Mouse (Mus musculus) right cerebral cortex, adult 2 months (tissue): ENCODE data around the gene Zswim4.
"Not testable (repeated sequence)": the region's sequence is repeated elsewhere in the genome, so short reads cannot be mapped to it uniquely, and the experiment has no call there.

Experiments used
- DNase-seq, 2 experiments: peaks; one replicate each; pipeline ENCODE4 v3.0.0; 2021 to 2022; ENCODE audit warnings: low spot score in 2 of 2

Gene Zswim4

DNA sequence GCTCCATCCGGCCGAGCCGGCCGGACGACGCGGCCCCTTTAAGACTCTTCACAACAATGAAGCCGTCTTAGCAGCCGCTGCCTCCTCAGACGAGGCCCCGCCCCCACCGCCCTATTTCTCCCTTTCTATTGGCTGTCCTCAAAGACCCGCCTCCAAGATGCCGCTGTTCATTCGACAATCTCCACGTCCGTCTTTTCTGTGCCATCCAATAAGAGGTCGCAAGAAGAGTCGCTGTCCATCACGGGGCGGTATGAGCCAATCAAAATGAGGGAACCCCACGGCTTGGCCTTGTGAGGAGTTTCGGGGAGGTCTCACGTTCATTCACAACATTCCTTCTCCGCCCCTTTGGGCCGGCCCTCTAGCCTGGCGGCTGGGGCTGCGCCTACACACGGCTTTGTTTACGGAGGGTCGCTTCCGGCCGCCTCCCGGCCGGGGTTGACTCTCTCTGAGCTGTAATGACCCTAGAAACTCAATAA, at the start of gene Zswim4:
Gene Zswim4 (minus strand): TSS at position 58 of the 476 bp plus-strand sequence.
- peak; percentile 99 for DNase-seq

- DNase-seq = not testable (repeated sequence)
These were observed 48.8 kb upstream of the Zswim4 start for GRCm38 (mm10) chr8:84285665-84286064.

DNA sequence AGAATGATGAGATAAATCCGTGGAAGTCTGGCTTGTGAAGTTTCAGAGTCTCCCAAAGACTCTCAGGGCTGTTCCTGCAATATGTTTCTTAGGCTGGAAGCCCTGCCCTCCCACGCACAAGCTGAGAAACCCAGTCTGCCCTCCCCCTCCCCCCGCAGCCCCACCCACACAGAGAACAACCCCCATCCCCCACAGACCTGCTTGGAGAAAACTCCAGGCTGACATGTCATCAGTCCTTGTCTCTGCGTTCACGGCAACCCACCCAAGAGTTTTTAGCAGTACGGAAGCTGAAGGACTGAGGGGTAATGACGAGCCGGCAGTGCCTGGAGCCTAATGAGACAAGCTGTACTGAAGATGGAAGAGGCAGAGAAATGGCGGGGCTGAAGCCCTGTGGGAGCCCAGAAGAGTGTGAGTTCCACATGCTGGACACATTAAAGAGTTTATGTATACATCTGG, 47.8 kb upstream of the Zswim4 start:
- peak; percentile 24 to 42 for DNase-seq

DNA sequence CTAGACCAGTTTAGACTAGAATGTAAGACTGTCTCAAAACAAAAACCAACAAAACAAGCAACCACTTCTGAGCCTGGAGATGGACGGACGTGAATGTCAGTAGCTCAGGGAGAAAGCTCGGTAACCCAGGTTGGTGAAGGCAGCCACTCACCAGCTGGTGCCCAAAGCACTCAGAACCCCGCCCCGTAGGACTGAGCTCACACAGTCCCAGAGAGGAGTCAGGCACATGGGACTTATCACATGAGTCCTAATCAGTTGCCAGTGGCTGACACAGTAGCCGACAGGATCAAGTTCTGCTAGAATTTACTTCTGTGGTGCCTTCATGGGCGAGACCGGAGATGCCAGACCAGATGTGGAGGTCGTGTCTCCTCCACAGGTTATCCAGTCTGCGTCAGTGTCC, 43.9 kb upstream of the Zswim4 start:
- no peak for DNase-seq

DNA sequence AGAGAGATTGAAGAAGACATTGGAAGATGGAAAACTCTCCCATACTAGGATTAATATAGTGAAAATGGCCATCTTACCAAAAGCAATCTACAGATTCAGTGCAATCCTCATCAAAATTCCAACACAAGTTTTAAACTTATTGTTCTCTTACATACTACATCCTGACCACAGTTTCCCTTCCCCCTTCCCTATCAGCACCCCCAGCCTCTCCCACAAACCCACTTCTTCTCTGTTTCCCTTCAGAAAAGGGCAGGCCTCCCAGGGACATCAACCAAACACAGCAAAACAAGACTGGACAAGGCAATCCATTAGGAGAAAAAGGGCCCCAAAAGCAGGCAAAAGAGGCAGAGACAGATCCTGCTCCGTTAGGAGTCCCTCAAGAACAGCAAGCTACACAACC, 39.6 kb upstream of the Zswim4 start:
- DNase-seq = no peak

- no peak for DNase-seq
These were observed 37.1 kb upstream of the Zswim4 start for GRCm38 (mm10) chr8:84273968-84274367.

DNA sequence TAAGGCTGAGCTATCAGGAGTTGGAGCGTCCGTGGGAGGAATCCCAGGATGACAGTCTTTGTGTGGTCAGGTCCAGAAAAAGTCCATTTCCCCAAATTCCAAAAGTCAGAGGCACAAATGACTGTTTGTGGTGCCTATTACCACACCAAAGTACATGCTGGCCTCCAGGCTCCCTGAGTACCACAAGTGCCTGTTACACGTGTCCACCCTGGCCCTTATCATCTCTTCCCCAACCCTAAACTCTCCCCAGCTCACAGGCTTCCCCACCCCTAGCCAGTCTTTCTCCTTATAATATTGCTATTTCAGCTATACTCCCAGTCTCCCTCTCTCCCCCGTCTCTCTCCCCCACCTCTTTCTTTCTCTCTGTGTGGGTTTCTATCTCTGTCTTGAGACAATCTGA, 35.4 kb upstream of the Zswim4 start:
- DNase-seq = no peak

DNA sequence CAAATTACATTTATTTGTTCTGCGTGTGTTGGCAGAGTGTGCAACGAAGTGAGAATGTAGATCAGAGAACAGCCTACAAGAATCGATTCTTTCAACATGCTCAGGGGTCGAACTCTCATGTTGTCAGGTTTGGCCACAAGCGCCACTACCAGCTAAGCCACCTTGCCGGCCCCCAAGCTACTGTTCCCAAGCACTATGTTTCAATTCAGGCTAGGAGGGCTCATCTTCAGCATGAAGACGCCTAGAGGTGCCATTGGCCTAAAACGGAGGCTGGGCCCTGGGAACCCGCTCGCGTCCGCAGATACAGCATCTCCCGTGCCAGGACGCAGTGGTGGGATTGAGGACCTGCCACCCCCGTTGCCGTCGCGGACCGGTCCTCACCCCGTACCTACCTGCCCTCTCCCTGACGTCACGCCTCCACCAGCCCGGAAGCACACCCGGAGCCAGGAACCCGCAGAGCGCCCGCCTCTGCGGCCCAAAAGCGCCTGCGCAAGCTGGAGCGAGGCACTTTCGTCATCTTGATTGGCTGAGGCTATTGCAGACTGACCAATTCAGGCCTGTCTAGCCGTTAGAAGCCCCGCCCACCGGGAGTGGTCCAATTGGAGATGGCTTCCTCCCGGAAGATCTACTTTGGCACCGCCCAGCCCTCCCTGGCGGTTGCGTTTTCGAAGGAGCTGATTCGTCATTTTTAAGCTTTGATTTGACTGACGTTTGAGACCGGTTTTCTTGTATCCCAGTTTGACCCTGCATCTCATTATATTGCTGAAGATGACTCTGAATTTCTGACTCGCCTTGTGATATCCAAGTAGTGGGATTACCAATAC, 33.3 kb upstream of the Zswim4 start, which contains the start of gene Ccdc130:
Gene Ccdc130 (minus strand): TSS at position 431 of the 824 bp plus-strand sequence.
- peak; percentile 100 for DNase-seq

DNA sequence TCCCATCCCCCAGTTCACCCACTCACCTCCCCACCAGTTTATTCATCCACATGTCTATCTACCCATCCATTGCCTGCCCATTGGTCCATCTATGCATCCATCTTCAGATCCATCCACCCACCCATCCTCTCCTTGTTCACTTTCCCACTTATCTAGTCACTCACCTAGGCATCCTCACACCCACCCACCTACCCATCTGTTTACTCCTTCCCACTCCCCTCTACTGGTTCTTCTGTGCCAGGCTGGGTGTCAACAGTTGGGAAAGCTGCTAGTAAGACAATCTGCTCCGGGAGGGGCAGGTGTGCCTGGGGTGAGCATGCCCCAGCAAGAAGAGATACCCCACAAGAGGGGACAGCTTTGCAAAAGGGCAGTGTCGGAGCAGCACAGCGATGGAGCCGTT, 24.2 kb upstream of the Zswim4 start:
- DNase-seq = peak; percentile 39 to 51

DNA sequence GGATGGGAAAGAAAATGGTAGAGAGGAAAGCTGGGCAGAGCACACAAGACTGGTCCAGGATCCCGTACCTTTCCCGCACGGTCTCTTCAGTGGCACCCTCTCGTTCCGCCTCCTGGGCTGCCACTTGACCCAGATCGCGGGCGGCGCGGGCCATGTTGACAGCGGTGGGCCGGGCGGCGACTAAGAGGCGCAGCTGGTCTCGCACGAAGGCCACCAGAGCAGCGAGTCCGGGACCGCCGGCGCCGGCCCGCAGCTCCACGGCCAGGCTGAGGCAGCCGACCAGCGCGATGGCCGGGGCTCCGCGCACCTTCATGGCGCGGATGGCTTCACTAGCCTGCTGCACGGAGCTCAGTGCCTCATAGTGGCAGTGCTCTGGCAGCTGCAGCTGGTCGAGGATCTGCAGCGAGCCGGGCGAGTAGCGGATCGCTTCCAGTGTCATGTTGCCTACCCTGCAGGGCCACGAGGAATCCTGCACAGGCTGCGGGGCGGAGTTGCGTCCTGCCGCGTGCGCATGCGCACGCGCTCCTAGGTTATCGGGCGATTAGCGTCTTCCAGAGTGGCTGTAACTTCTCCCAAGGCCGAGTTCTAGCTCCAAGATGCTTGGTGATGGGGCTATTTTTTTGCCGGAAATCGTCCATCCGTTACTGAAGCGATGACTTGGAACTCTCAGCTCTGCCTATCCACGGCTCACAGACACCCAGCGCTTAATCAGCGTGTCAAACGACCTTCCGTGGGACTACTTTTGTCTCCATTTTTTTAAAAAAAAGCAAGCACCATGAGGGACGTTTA, 20.2 kb upstream of the Zswim4 start, which contains the start of gene Mri1:
Gene Mri1 (minus strand): TSS at position 505 of the 789 bp plus-strand sequence.
- DNase-seq = peak; percentile 76 to 83

GRCm38 (mm10) chr8:84256458-84256821, 19.6 kb upstream of the Zswim4 start:
- peak in 1 of 2 experiments; percentile 54 for DNase-seq

- DNase-seq = no peak
These were observed 19.0 kb upstream of the Zswim4 start for GRCm38 (mm10) chr8:84255858-84256257.

- peak; percentile 85 to 90 for DNase-seq
These were observed 12.7 kb upstream of the Zswim4 start, which contains the start of gene D8Ertd738e for GRCm38 (mm10) chr8:84249257-84250170. TSS of gene D8Ertd738e (minus strand) at chr8:84249719.

- no peak for DNase-seq
These were observed 5.0 kb upstream of the Zswim4 start for GRCm38 (mm10) chr8:84241821-84242220.

- DNase-seq = no peak
These were observed 4.3 kb upstream of the Zswim4 start for GRCm38 (mm10) chr8:84241167-84241566.

DNA sequence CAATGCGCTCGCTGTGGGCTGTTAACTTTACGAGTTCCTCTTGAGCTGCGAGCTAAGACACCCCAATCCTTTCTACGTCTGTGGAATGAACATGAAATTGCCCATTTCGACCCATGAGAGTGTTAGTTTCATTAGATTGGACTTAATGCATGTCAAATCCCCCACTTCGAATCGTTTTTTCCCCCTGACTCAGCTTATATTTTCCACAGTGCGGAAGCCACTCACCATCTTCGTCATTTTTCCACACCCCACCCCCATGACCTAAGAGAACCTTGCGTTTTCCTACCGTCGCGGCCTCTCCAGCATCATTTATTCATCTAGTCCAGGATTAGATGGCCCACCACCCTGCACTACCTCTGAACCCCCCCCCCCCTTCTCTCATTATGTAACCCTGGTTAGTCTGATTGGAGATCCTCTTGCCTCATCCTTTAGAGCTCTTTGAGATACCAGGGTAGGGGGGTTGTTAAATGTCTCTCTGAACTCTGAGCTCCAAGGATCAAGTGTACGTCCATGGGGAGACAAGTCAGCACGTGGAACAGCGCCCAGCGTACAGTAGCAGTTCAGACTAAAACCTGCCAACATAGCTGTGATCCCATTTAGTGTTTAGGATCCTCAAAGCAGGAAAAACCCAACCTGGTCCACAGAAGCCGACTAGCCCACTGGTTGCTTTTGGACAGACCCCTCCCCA, 831 bp upstream of the Zswim4 start:
- no peak for DNase-seq

- no peak for DNase-seq
These were observed 351 bp downstream of the Zswim4 start for GRCm38 (mm10) chr8:84236410-84236997.

- DNase-seq = peak in 1 of 2 experiments; percentile 22
These were observed 977 bp downstream of the Zswim4 start for GRCm38 (mm10) chr8:84235746-84236409.

- DNase-seq = no peak
These were observed 3.8 kb downstream of the Zswim4 start for GRCm38 (mm10) chr8:84233055-84233454.

DNA sequence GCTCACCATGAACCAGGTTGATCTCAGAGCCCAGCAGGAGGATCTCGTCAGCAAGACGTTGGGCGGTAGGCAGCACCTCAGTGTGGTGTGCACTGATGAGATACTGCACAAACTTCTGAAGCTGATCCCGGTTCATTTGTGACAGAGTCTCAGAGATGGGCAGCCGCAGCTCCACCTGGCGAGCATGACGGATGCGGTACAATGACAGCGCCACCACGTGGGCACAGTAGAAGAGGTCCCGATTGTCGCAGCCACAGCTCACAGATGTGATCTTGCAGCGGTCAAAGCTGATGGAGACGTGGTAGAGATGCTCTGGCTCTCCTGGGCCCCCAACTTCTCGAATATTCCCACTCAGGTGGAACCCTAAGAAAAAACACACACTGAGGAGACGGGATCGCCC, 6.1 kb downstream of the Zswim4 start:
- no peak for DNase-seq
